Mouse (Mus musculus): ENCODE results near the gene Rpl31. TPM values are rescaled to one million over a fixed set of nuclear protein-coding genes. Genes with fewer than 3 reads are reported as not detected.

The Rpl31 gene
- polyA plus RNA-seq, 1 experiment from 2014 or later = 410 TPM

GRCm38 (mm10) chr1:39408668-39409067, 41.0 kb downstream of the Rpl31 start:
- Histone ChIP-seq H3K36me3 (no peaks in the 10 kb centered on the region), H3K9me3 (no peaks in the 10 kb centered on the region), H3K9ac (no peak overlapping the region), H3K4me3 (no peak overlapping the region), H3K4me2 (replicated peaks) (no peak overlapping the region), H3K27me3 (replicated peaks) (no peaks in the 10 kb centered on the region), H3K27ac (no peak overlapping the region), H3K4me1 (peaks cover 8% of the 10 kb centered on the region; the same call in 1 of the 2 replicates)
- WGBS = 57% methylated on average over 7 of the region's 7 CpGs
- ATAC-seq (ENCODE audit: low FRiP score, low read depth) = no peak

- 62% methylated on average over 19 of the region's 19 CpGs for WGBS
- no peaks in the 10 kb centered on the region for H3K27me3 ChIP-seq (replicated peaks)
- no peak overlapping the region for H3K4me2 ChIP-seq (replicated peaks)
- H3K36me3 ChIP-seq = no peaks in the 10 kb centered on the region
- H3K9me3 ChIP-seq = 0 out of 2 replicates have a peak, but pooled peaks cover 4% of the 10 kb centered on the region
- no peak overlapping the region for H3K9ac ChIP-seq
- H3K4me1 ChIP-seq = peaks cover 8% of the 10 kb centered on the region; the same call in 1 of the 2 replicates
- H3K4me3 ChIP-seq = no peak overlapping the region
- no peak overlapping the region for H3K27ac ChIP-seq
- no peak for ATAC-seq (ENCODE audit: low FRiP score, low read depth)
These were observed 42.6 kb downstream of the Rpl31 start for GRCm38 (mm10) chr1:39410085-39410821.

- Histone ChIP-seq H3K36me3 (no peaks in the 10 kb centered on the region), H3K4me3 (no peak overlapping the region), H3K9me3 (0 out of 2 replicates have a peak, but pooled peaks cover 4% of the 10 kb centered on the region), H3K9ac (no peak overlapping the region), H3K4me2 (replicated peaks) (no peak overlapping the region), H3K27ac (no peak overlapping the region), H3K4me1 (peaks cover 5% of the 10 kb centered on the region), H3K27me3 (replicated peaks) (no peaks in the 10 kb centered on the region)
- 54% methylated on average over 12 of the region's 12 CpGs for WGBS
- no peak for ATAC-seq (ENCODE audit: low FRiP score, low read depth)
These were observed 50.2 kb downstream of the Rpl31 start for GRCm38 (mm10) chr1:39417817-39418216.

- no peak for ATAC-seq (ENCODE audit: low FRiP score, low read depth)
- 87% methylated on average over 9 of the region's 9 CpGs for WGBS
These were observed 51.2 kb downstream of the Rpl31 start for GRCm38 (mm10) chr1:39418852-39419251.

GRCm38 (mm10) chr1:39420987-39421386, 53.3 kb downstream of the Rpl31 start:
- no peak overlapping the region for H3K4me2 ChIP-seq (replicated peaks)
- no peaks in the 10 kb centered on the region for H3K27me3 ChIP-seq (replicated peaks)
- no peaks in the 10 kb centered on the region for H3K36me3 ChIP-seq
- no peaks in the 10 kb centered on the region for H3K9me3 ChIP-seq
- H3K4me3 ChIP-seq = no peak overlapping the region
- no peak for ATAC-seq (ENCODE audit: low FRiP score, low read depth)
- H3K27ac ChIP-seq = no peak overlapping the region
- H3K4me1 ChIP-seq = peaks cover 5% of the 10 kb centered on the region
- no peak overlapping the region for H3K9ac ChIP-seq
- WGBS = 95% methylated on average over 6 of the region's 6 CpGs

More at GRCm38 (mm10) chr1:39418852-39419251, 51.2 kb downstream of the Rpl31 start:
- Histone ChIP-seq H3K36me3 (no peaks in the 10 kb centered on the region), H3K27me3 (replicated peaks) (no peaks in the 10 kb centered on the region), H3K9ac (no peak overlapping the region), H3K9me3 (0 out of 2 replicates have a peak, but pooled peaks cover 4% of the 10 kb centered on the region), H3K27ac (no peak overlapping the region), H3K4me2 (replicated peaks) (no peak overlapping the region), H3K4me3 (no peak overlapping the region), H3K4me1 (peaks cover 5% of the 10 kb centered on the region)

Other genes with a start within 250 kb of the Rpl31 start
- gene Npas2, start 174.1 kb upstream of the Rpl31 start, polyA plus RNA-seq (2016; fragmentation: Nextera tagmentation; extraction: Ambion mirVana) = 0.08 and 0.22 TPM in 2 replicates
- gene Tbc1d8, start 110.9 kb downstream of the Rpl31 start, polyA plus RNA-seq (2016; fragmentation: Nextera tagmentation; extraction: Ambion mirVana) = 8.6 and 9.5 TPM in 2 replicates
- gene Cnot11, start 167.2 kb downstream of the Rpl31 start, polyA plus RNA-seq (2016; fragmentation: Nextera tagmentation; extraction: Ambion mirVana) = 28.5 and 29.6 TPM in 2 replicates
- gene Rnf149, start 209.6 kb downstream of the Rpl31 start, polyA plus RNA-seq (2016; fragmentation: Nextera tagmentation; extraction: Ambion mirVana) = 36.3 and 37.3 TPM in 2 replicates

All from neural tube, embryonic 12.5 days (tissue).